Mouse (Mus musculus): ENCODE measurements around the gene Ighmbp2. TPM values are rescaled to one million over a fixed set of nuclear protein-coding genes. Genes with fewer than 3 reads are reported as not detected.

Gene Ighmbp2
- polyA plus RNA-seq, 1 experiment from 2014 or later, result 1.8 TPM

DNA sequence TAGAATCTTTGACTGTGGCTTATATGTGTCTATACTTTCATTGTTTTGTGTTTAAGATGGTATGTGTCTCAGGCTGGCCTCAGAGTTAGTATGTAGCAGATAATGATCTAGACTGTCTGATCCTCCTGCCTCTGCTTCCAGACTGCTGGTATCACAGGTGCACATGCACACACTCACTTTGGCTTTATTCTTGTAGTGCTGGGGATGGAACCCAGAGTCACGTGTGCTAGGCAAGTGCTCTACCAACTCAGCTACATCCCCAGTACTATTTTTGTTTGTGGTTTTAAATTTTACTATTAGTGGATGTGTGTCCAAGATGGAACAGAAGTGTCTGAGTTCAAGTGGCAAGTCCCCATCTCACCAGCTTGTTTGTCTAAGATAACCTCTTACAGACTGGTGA is 10.2 kb upstream of the Ighmbp2 start:
- peaks cover 27% of the 10 kb centered on the region for H3K36me3 ChIP-seq (replicated peaks; ENCODE audit: insufficient read depth, low read length)
- TF ChIP-seq EP300 (IDR thresholded peaks at IDR 0.05; ENCODE audit: low read depth), result no peak
- TF ChIP-seq CTCF (IDR thresholded peaks at IDR 0.05; ENCODE audit: low read depth), result no peak
- H3K4me1 ChIP-seq (ENCODE audit: insufficient read depth), result no peaks in the 10 kb centered on the region
- DNase-seq, result no peak
- H3K4me2 ChIP-seq (ENCODE audit: low read depth, low read length), result no peak overlapping the region
- no peaks in the 10 kb centered on the region for H3K9me3 ChIP-seq (ENCODE audit: low read length)
- H3K9ac ChIP-seq (replicated peaks), result no peak overlapping the region
- H3K4me3 ChIP-seq (ENCODE audit: low read depth, low read length), result no peak overlapping the region
- ATAC-seq, result no peak
- WGBS (ENCODE audit: insufficient replicate concordance), result 79% methylated on average over 1 of the region's 1 CpGs
- no peaks in the 10 kb centered on the region for H3K27me3 ChIP-seq (ENCODE audit: insufficient read depth, low read length)
- H3K27ac ChIP-seq (ENCODE audit: low read depth), result no peak overlapping the region

DNA sequence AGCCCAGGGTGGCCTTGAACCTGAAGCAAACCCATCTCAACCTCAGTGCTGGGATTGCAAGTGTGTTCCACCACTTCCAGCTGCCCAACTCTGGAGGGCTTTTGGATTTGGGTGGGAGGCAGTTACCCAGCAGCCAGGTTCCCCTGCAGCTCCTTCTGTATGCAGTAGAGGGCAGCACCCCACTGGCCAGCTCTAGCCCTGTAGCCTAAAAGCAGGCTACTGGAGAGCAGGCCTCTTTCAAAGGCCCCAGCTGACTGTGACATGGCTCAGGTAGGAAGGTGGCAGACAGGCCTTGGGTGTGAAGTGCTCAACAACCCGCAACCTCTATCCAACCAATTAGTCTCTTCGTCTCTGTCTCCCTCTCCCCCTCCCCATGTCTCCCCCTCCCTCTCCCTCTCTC is 9.2 kb upstream of the Ighmbp2 start:
- Histone ChIP-seq H3K9me3 (ENCODE audit: low read length) (no peaks in the 10 kb centered on the region), H3K27ac (ENCODE audit: low read depth) (no peak overlapping the region), H3K4me3 (ENCODE audit: low read depth, low read length) (no peak overlapping the region), H3K27me3 (ENCODE audit: insufficient read depth, low read length) (no peaks in the 10 kb centered on the region), H3K9ac (replicated peaks) (no peak overlapping the region), H3K36me3 (replicated peaks; ENCODE audit: insufficient read depth, low read length) (peaks cover 31% of the 10 kb centered on the region), H3K4me1 (ENCODE audit: insufficient read depth) (no peaks in the 10 kb centered on the region), H3K4me2 (ENCODE audit: low read depth, low read length) (no peak overlapping the region)
- WGBS (ENCODE audit: insufficient replicate concordance), result 76% methylated on average over 2 of the region's 2 CpGs
- TF ChIP-seq CTCF (IDR thresholded peaks at IDR 0.05; ENCODE audit: low read depth) (peak; percentile 88), EP300 (IDR thresholded peaks at IDR 0.05; ENCODE audit: low read depth) (no peak)
- ATAC-seq (peak; percentile 87), DNase-seq (peak; percentile 64)

DNA sequence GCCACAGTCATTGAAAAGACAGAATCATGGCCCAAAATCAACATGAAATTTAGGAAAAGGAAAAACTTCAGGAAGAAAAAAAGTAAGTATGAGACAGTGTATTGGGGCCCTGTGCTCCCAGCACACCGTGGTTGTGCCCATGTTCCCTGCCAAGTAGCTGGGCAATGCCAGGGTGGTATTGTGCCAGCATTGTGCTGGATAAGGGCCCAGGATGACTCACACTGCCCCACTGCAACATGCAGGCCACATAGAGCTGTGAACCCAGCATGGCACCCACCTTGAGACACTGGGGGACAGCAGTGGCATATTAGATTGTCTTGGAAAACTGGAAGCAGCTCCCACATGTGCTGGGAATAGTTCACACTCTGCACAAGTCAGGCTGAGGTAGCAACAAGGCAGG is 6.2 kb upstream of the Ighmbp2 start:
- peaks cover 39% of the 10 kb centered on the region for H3K36me3 ChIP-seq (replicated peaks; ENCODE audit: insufficient read depth, low read length)
- no peak for DNase-seq
- no peak overlapping the region for H3K4me3 ChIP-seq (ENCODE audit: low read depth, low read length)
- no peak overlapping the region for H3K9ac ChIP-seq (replicated peaks)
- ATAC-seq, result no peak
- WGBS (ENCODE audit: insufficient replicate concordance), result 89% methylated on average over 1 of the region's 1 CpGs
- no peaks in the 10 kb centered on the region for H3K27me3 ChIP-seq (ENCODE audit: insufficient read depth, low read length)
- H3K4me2 ChIP-seq (ENCODE audit: low read depth, low read length), result no peak overlapping the region
- H3K9me3 ChIP-seq (ENCODE audit: low read length), result no peaks in the 10 kb centered on the region
- H3K27ac ChIP-seq (ENCODE audit: low read depth), result no peak overlapping the region
- no peaks in the 10 kb centered on the region for H3K4me1 ChIP-seq (ENCODE audit: insufficient read depth)
- TF ChIP-seq EP300 (IDR thresholded peaks at IDR 0.05; ENCODE audit: low read depth) (no peak), CTCF (IDR thresholded peaks at IDR 0.05; ENCODE audit: low read depth) (no peak)

DNA sequence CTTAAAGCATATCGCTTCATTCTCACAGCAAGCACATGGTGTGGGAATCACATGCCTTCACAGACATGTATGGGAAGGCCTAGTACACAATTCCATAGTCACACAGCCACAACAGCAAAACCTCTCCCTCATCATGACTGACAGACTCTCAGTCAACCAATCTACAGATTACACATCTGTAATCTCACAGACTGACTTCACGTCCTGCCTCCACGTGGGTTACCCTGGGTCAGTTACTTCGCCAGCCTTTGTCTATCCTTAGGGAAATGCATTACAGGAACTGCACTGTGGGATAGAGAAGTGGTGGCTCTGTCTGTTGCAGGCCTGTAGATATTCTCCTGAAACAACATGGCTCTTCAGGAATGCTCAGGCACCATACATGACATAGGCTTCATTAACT is 931 bp downstream of the Ighmbp2 start:
- Histone ChIP-seq H3K4me3 (ENCODE audit: low read depth, low read length) (peak overlapping the region; percentile 83), H3K4me2 (ENCODE audit: low read depth, low read length) (peak overlapping the region; percentile 92), H3K27ac (ENCODE audit: low read depth) (no peak overlapping the region), H3K4me1 (ENCODE audit: insufficient read depth) (peaks cover 15% of the 10 kb centered on the region), H3K36me3 (replicated peaks; ENCODE audit: insufficient read depth, low read length) (peaks cover 26% of the 10 kb centered on the region), H3K9me3 (ENCODE audit: low read length) (no peaks in the 10 kb centered on the region), H3K9ac (replicated peaks) (peak overlapping the region; percentile 81), H3K27me3 (ENCODE audit: insufficient read depth, low read length) (no peaks in the 10 kb centered on the region)
- DNase-seq, result no peak
- no peak for ATAC-seq
- TF ChIP-seq EP300 (IDR thresholded peaks at IDR 0.05; ENCODE audit: low read depth) (no peak), CTCF (IDR thresholded peaks at IDR 0.05; ENCODE audit: low read depth) (no peak)
- WGBS (ENCODE audit: insufficient replicate concordance), result 61% methylated on average over 4 of the region's 4 CpGs

DNA sequence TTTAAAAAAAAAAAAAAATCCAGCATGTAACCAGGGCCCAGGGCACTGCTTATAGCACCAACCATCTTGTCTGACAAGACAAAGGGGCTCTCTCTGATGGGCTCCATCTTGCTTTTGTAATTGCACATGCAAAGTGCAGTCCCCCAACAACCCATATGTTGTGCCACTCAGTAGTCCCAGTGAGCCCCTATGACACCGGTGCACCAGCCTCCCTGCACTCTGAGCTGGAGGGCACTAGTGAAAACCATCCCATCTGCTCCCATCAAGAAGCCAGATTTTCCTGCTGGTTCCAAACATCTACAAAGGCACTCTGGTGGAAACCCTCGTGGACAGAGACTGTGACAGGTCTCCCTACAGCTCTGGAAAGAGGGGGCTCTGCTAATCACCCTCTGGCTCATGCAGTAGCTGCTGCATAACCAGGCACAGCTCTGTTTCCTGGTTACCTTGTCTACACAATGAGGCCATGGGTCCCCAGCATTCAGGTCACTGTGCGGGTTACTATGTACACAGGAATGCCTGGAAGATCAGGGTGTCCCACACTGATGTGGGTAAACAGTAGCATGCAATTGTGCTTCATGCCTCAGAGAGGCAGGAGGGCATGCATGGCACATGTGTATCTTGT is 7.0 kb downstream of the Ighmbp2 start:
- Histone ChIP-seq H3K9ac (replicated peaks) (no peak overlapping the region), H3K4me3 (ENCODE audit: low read depth, low read length) (no peak overlapping the region), H3K27me3 (ENCODE audit: insufficient read depth, low read length) (no peaks in the 10 kb centered on the region), H3K9me3 (ENCODE audit: low read length) (no peaks in the 10 kb centered on the region), H3K36me3 (replicated peaks; ENCODE audit: insufficient read depth, low read length) (peaks cover 30% of the 10 kb centered on the region), H3K4me1 (ENCODE audit: insufficient read depth) (no peaks in the 10 kb centered on the region), H3K4me2 (ENCODE audit: low read depth, low read length) (no peak overlapping the region), H3K27ac (ENCODE audit: low read depth) (no peak overlapping the region)
- WGBS (ENCODE audit: insufficient replicate concordance), result 74% methylated on average over 3 of the region's 3 CpGs
- ATAC-seq (no peak), DNase-seq (no peak)
- TF ChIP-seq CTCF (IDR thresholded peaks at IDR 0.05; ENCODE audit: low read depth) (no peak), EP300 (IDR thresholded peaks at IDR 0.05; ENCODE audit: low read depth) (no peak)

DNA sequence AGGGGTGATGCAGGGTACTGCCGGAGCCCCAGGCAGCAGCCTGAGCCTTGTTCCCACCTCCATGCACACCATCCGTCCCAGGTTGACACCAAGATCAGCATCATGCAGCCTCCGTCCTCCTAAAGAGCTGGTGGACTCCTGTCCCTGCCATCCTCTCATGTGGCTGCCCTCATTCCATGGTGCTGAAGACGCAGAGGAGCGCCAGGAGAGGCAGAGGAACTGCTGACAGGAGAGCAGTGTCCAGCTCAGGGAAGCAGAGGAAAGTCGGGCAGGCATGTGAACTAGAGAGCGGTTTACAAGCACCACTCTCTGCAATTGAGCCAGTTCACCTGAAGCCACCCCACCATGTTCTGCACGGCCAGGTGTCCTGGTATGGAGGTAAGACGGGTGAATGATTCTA is 9.5 kb downstream of the Ighmbp2 start:
- Histone ChIP-seq H3K4me1 (ENCODE audit: insufficient read depth) (no peaks in the 10 kb centered on the region), H3K27ac (ENCODE audit: low read depth) (no peak overlapping the region), H3K27me3 (ENCODE audit: insufficient read depth, low read length) (no peaks in the 10 kb centered on the region), H3K36me3 (replicated peaks; ENCODE audit: insufficient read depth, low read length) (peaks cover 28% of the 10 kb centered on the region), H3K9me3 (ENCODE audit: low read length) (no peaks in the 10 kb centered on the region), H3K9ac (replicated peaks) (no peak overlapping the region), H3K4me2 (ENCODE audit: low read depth, low read length) (no peak overlapping the region), H3K4me3 (ENCODE audit: low read depth, low read length) (no peak overlapping the region)
- ATAC-seq (no peak), DNase-seq (no peak)
- WGBS (ENCODE audit: insufficient replicate concordance), result 85% methylated on average over 9 of the region's 9 CpGs
- TF ChIP-seq EP300 (IDR thresholded peaks at IDR 0.05; ENCODE audit: low read depth) (no peak), CTCF (IDR thresholded peaks at IDR 0.05; ENCODE audit: low read depth) (no peak)
